Comparison of ENCODE assay signal across 14 mouse cellular contexts in the genomic region with DNA sequence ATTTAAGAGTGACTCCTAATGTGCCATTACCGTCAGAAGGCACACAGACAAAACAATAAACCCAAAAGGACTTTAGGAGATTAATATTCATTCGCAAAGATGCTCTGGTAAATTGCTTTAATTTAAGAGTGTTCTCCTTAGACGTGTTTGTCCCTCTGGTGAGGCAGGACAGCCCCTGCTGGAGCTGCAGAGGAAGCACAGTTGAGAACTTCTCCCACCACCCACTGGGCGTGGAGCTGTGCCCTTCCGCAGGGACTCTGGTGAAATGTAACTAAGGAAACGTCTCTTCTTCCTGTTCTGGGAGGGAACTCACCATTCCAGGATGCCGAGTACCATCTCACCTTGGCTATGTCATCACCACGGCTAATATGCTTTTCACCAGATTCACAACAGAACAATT. TPM values are rescaled to one million over a fixed set of nuclear protein-coding genes. Genes with fewer than 3 reads are reported as not detected.
DNase-seq lines count a peak whose midpoint lies in the region; ATAC-seq and TF ChIP-seq lines count a peak whose summit lies in the region.
"Had no signal": no experiment of that assay in that cellular context is flagged by ENCODE, and none has a peak within 500 bp of the region (broad histone marks: within the 10 kb centered on the region; RNA-seq: fewer than 3 reads in every experiment).

No protein-coding gene starts in this region.

- no peak overlapping the region for H3K9ac ChIP-seq in heart, adult 2 months (ENCODE audit: low read depth, low read length)
- H3K9ac ChIP-seq in midbrain, postnatal 0 days (replicated peaks; ENCODE audit: low read length, poor library complexity, severe bottlenecking), result no peak overlapping the region
- no peak overlapping the region for H3K9ac ChIP-seq in midbrain, embryonic 14.5 days (replicated peaks; ENCODE audit: low read length)
- H3K9ac ChIP-seq in stomach, postnatal 0 days (ENCODE audit: low read length), result no peak overlapping the region
- H3K9ac ChIP-seq: embryonic facial prominence, embryonic 13.5 days; heart, embryonic 15.5 days; limb, embryonic 12.5 days had no signal

- DNase-seq in heart, adult 2 months, result no peak
- DNase-seq in heart, adult 18-20 months, result no peak
- DNase-seq in midbrain, postnatal 0 days (ENCODE audit: low spot score), result no peak
- no peak for DNase-seq in midbrain, embryonic 14.5 days
- DNase-seq in stomach, postnatal 0 days (ENCODE audit: low spot score), result peak; percentile 37
- DNase-seq in thymus, postnatal 10 days (ENCODE audit: low spot score in 2 of 2), result no peak
- DNase-seq in adrenal gland, adult 18-20 months (ENCODE audit: low spot score in 2 of 2), result no peak
- DNase-seq: kidney, adult 9 months; right cerebral cortex, adult 18-20 months had no signal

- no peaks in the 10 kb centered on the region for H3K79me2 ChIP-seq in heart, adult 2 months (replicated peaks; ENCODE audit: control insufficient read depth, insufficient read depth, low read length)

- 0 out of 2 replicates have a peak, but pooled peaks have one; percentile 16 for TF ChIP-seq CTCF in heart, adult 2 months (IDR thresholded peaks at IDR 0.05)
- TF ChIP-seq CTCF in midbrain, postnatal 0 days (IDR thresholded peaks at IDR 0.05), result peak; percentile 31; the same call in 1 of the 2 replicates
- TF ChIP-seq CTCF in stomach, postnatal 0 days (IDR thresholded peaks at IDR 0.05; ENCODE audit: low read depth), result peak; percentile 64

- H3K27me3 ChIP-seq in heart, adult 2 months (ENCODE audit: control insufficient read depth, insufficient read depth, low read length), result no peaks in the 10 kb centered on the region
- H3K27me3 ChIP-seq in midbrain, postnatal 0 days (ENCODE audit: insufficient read depth, low read length), result no peaks in the 10 kb centered on the region
- H3K27me3 ChIP-seq in midbrain, embryonic 14.5 days (ENCODE audit: control insufficient read depth, insufficient read depth, low read length), result no peaks in the 10 kb centered on the region
- H3K27me3 ChIP-seq in stomach, postnatal 0 days (ENCODE audit: control insufficient read depth, insufficient read depth, low read length), result no peaks in the 10 kb centered on the region
- H3K27me3 ChIP-seq: embryonic facial prominence, embryonic 13.5 days; heart, embryonic 15.5 days; limb, embryonic 12.5 days had no signal

- H3K9me3 ChIP-seq in midbrain, postnatal 0 days (ENCODE audit: low read length), result no peaks in the 10 kb centered on the region
- H3K9me3 ChIP-seq in midbrain, embryonic 14.5 days (ENCODE audit: control insufficient read depth, low read length), result no peaks in the 10 kb centered on the region
- no peaks in the 10 kb centered on the region for H3K9me3 ChIP-seq in stomach, postnatal 0 days (ENCODE audit: control insufficient read depth, low read length)
- H3K9me3 ChIP-seq: embryonic facial prominence, embryonic 13.5 days; G1E; heart, embryonic 15.5 days; limb, embryonic 12.5 days had no signal

- no peak for TF ChIP-seq POLR2A in heart, adult 2 months (IDR thresholded peaks at IDR 0.05; ENCODE audit: insufficient read depth, low read depth, low read length)

- intact Hi-C loops in heart, adult 2 months (cut with DNase I), result no loop called here

- H3K4me1 ChIP-seq in heart, adult 2 months (ENCODE audit: control insufficient read depth, insufficient read depth, low read length), result no peaks in the 10 kb centered on the region
- H3K4me1 ChIP-seq in midbrain, postnatal 0 days (ENCODE audit: insufficient read depth, low read length), result no peaks in the 10 kb centered on the region
- no peaks in the 10 kb centered on the region for H3K4me1 ChIP-seq in midbrain, embryonic 14.5 days (ENCODE audit: control insufficient read depth, insufficient read depth, low read length)
- H3K4me1 ChIP-seq in stomach, postnatal 0 days (replicated peaks; ENCODE audit: control insufficient read depth, insufficient read depth), result no peaks in the 10 kb centered on the region
- H3K4me1 ChIP-seq: embryonic facial prominence, embryonic 13.5 days; limb, embryonic 12.5 days had no signal

- no peaks in the 10 kb centered on the region for H3K36me3 ChIP-seq in heart, adult 2 months (ENCODE audit: control insufficient read depth, insufficient read depth, low read length)
- no peaks in the 10 kb centered on the region for H3K36me3 ChIP-seq in midbrain, postnatal 0 days (ENCODE audit: insufficient read depth, low read length)
- no peaks in the 10 kb centered on the region for H3K36me3 ChIP-seq in midbrain, embryonic 14.5 days (ENCODE audit: control insufficient read depth, insufficient read depth, low read length)
- no peaks in the 10 kb centered on the region for H3K36me3 ChIP-seq in stomach, postnatal 0 days (ENCODE audit: control insufficient read depth, insufficient read depth, low read length)
- H3K36me3 ChIP-seq: embryonic facial prominence, embryonic 13.5 days; G1E; heart, embryonic 15.5 days; limb, embryonic 12.5 days had no signal

- no peak overlapping the region for H3K27ac ChIP-seq in heart, adult 2 months
- no peak overlapping the region for H3K27ac ChIP-seq in midbrain, postnatal 0 days (ENCODE audit: low read depth, low read length)
- H3K27ac ChIP-seq in midbrain, embryonic 14.5 days (replicated peaks; ENCODE audit: low read depth, low read length), result no peak overlapping the region
- H3K27ac ChIP-seq in stomach, postnatal 0 days (replicated peaks), result no peak overlapping the region
- H3K27ac ChIP-seq: embryonic facial prominence, embryonic 13.5 days; heart, embryonic 15.5 days; limb, embryonic 12.5 days had no signal

- ATAC-seq in midbrain, postnatal 0 days (ENCODE audit: low FRiP score), result no peak
- ATAC-seq in midbrain, embryonic 14.5 days (ENCODE audit: low FRiP score, low TSS enrichment), result no peak
- peak; percentile 71 for ATAC-seq in granulocyte monocyte progenitor cell, adult 5-6 weeks (replicated peaks; ENCODE audit: poor library complexity, severe bottlenecking)
- no peak for ATAC-seq in stomach, postnatal 0 days (ENCODE audit: low FRiP score, low TSS enrichment)

- no peak overlapping the region for H3K4me2 ChIP-seq in midbrain, postnatal 0 days (ENCODE audit: low read depth, low read length, poor library complexity, severe bottlenecking)
- no peak overlapping the region for H3K4me2 ChIP-seq in midbrain, embryonic 14.5 days (ENCODE audit: low read length)
- no peak overlapping the region for H3K4me2 ChIP-seq in stomach, postnatal 0 days (replicated peaks; ENCODE audit: low read depth)
- H3K4me2 ChIP-seq: embryonic facial prominence, embryonic 13.5 days; heart, embryonic 15.5 days; limb, embryonic 12.5 days had no signal

- 35% methylated on average over 8 of the region's 8 CpGs for WGBS in heart, adult 2 months
- WGBS in midbrain, postnatal 0 days, result 48% methylated on average over 8 of the region's 8 CpGs
- WGBS in midbrain, embryonic 14.5 days, result 58% methylated on average over 8 of the region's 8 CpGs
- WGBS in stomach, postnatal 0 days, result 38% methylated on average over 8 of the region's 8 CpGs

- no peak overlapping the region for H3K4me3 ChIP-seq in heart, adult 2 months
- H3K4me3 ChIP-seq in midbrain, postnatal 0 days (ENCODE audit: low read depth, low read length), result no peak overlapping the region
- H3K4me3 ChIP-seq in midbrain, embryonic 14.5 days (replicated peaks; ENCODE audit: low read depth, low read length), result no peak overlapping the region
- no peak overlapping the region for H3K4me3 ChIP-seq in stomach, postnatal 0 days (ENCODE audit: low read depth, low read length)
- H3K4me3 ChIP-seq: embryonic facial prominence, embryonic 13.5 days; heart, embryonic 15.5 days; limb, embryonic 12.5 days had no signal

- TF ChIP-seq EP300 in heart, adult 2 months (IDR thresholded peaks at IDR 0.05; ENCODE audit: insufficient read depth, low read depth, low read length), result no peak
- TF ChIP-seq EP300 in stomach, postnatal 0 days (optimal IDR thresholded peaks at IDR 0.05), result no peak

RNA-seq across cellular contexts. Expression of gene Dhrs9, which starts 1.5 kb away (rescaled TPM):
- total RNA-seq in heart, adult 2 months (2021), result under 1 TPM; 0.08 to 0.32 TPM
- polyA plus RNA-seq in heart, adult 2 months (2012; rRNA removed), result 0.20 and 0.35 TPM in 2 replicates
- total RNA-seq in heart, adult 18-20 months (2021), result under 1 TPM; 0.17 to 0.49 TPM
- total RNA-seq in midbrain, postnatal 0 days (2014; rRNA removed), result not detected in 2 replicates
- polyA plus RNA-seq in midbrain, postnatal 0 days (2015; fragmentation: Nextera tagmentation; extraction: Ambion mirVana), result not detected in 2 replicates
- polyA plus RNA-seq in midbrain, embryonic 14.5 days (2014; fragmentation: Nextera tagmentation; extraction: Ambion mirVana), result not detected in 2 replicates
- total RNA-seq in granulocyte monocyte progenitor cell, adult 5-6 weeks (2014; fragmentation: Nextera tagmentation), result 0.09 TPM in 1 of 2 replicates, not detected in the other
- 0.73 and 0.82 TPM in 2 replicates for total RNA-seq in granulocyte monocyte progenitor cell, adult 5-6 weeks (2017)
- polyA plus RNA-seq in stomach, postnatal 0 days (2015; fragmentation: Nextera tagmentation; extraction: Ambion mirVana), result 5.1 and 5.8 TPM in 2 replicates
- 1 to 10 TPM; 2.1 to 2.9 TPM for total RNA-seq in adrenal gland, adult 18-20 months (2021)
- polyA plus RNA-seq: embryonic facial prominence, embryonic 13.5 days; G1E; limb, embryonic 12.5 days had no signal

RNA-seq across cellular contexts. Expression of gene Abcb11, which starts 39.3 kb away (rescaled TPM):
- total RNA-seq in heart, adult 2 months (2021), result not detected
- 0.09 TPM in 1 of 2 replicates, not detected in the other for polyA plus RNA-seq in heart, adult 2 months (2012; rRNA removed)
- not detected for total RNA-seq in heart, adult 18-20 months (2021)
- total RNA-seq in midbrain, postnatal 0 days (2014; rRNA removed), result 0.05 TPM in 1 of 2 replicates, not detected in the other
- not detected in 2 replicates for polyA plus RNA-seq in midbrain, postnatal 0 days (2015; fragmentation: Nextera tagmentation; extraction: Ambion mirVana)
- polyA plus RNA-seq in midbrain, embryonic 14.5 days (2014; fragmentation: Nextera tagmentation; extraction: Ambion mirVana), result not detected in 2 replicates
- not detected in 2 replicates for total RNA-seq in granulocyte monocyte progenitor cell, adult 5-6 weeks (2014; fragmentation: Nextera tagmentation)
- total RNA-seq in granulocyte monocyte progenitor cell, adult 5-6 weeks (2017), result not detected in 2 replicates
- 0.96 and 1.4 TPM in 2 replicates for polyA plus RNA-seq in stomach, postnatal 0 days (2015; fragmentation: Nextera tagmentation; extraction: Ambion mirVana)
- total RNA-seq in adrenal gland, adult 18-20 months (2021), result not detected
- polyA plus RNA-seq: embryonic facial prominence, embryonic 13.5 days; G1E; heart, embryonic 15.5 days; limb, embryonic 12.5 days had no signal
